Mouse (Mus musculus) lung, adult 2 months (tissue): ENCODE measurements around the gene Spdya.

Source experiments
- CTCF ChIP-seq: fragments of 200-500 bp; IDR thresholded peaks from 2 replicates; pipeline ENCODE4 v1.5.1; 2011; ENCODE audit warnings: mild to moderate bottlenecking, low read length, control low read depth; ENCODE audit not compliant: insufficient read depth
- POLR2A ChIP-seq: fragments of 200-500 bp; IDR thresholded peaks from 2 replicates; pipeline ENCODE4 v1.6.1; 2011; ENCODE audit warnings: low read depth, mild to moderate bottlenecking, control low read depth, low read length, borderline replicate concordance; ENCODE audit errors: extremely low read depth

GRCm38 (mm10) chr17:71637750-71638265, 85.9 kb downstream of the Spdya start:
- no peak for TF ChIP-seq CTCF
- TF ChIP-seq POLR2A = no peak
